Comparison of ENCODE assay signal across 18 mouse cellular contexts in the genomic region with DNA sequence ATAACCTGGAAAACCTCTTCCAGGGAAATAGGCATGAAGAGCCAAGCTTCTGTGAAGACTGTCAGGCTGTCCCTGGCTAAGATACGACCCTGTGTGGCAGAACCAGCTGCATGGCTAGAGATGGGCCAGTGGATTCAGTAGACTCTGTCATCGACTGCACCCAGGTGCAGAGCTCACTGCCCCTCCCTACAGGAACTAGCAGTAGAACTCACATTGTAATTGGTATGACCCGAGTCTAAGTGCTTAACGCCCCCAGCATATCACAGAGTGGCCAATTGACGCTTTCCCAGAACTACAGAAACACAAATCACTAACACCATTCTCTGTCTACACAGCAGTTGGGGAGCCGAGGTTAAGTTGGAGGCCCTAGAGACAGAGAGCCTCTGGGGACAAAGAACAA.
"Had no signal": no experiment of that assay in that cellular context is flagged by ENCODE, and none has a peak within 500 bp of the region (broad histone marks: within the 10 kb centered on the region; RNA-seq: fewer than 3 reads in every experiment).

No protein-coding gene starts in this region.

- H3K4me3 ChIP-seq: layer of hippocampus, adult 2 months; limb, embryonic 10.5 days; liver, embryonic 15.5 days; stomach, embryonic 15.5 days had no signal

- H3K36me3 ChIP-seq: limb, embryonic 10.5 days; liver, embryonic 15.5 days; stomach, embryonic 15.5 days had no signal

- ATAC-seq: inflammation-experienced regulatory T-cells, adult 6 months; lung, postnatal 0 days; midbrain, embryonic 16.5 days had no signal

- H3K9me3 ChIP-seq: limb, embryonic 10.5 days; liver, embryonic 15.5 days; stomach, embryonic 15.5 days had no signal

- H3K27me3 ChIP-seq: liver, embryonic 15.5 days; stomach, embryonic 15.5 days had no signal

- DNase-seq: kidney, adult 2 months; kidney, postnatal 36 days; lung, adult 2 months; lung, postnatal 36 days; right cerebral cortex, postnatal 4 days; spleen, adult 18-20 months; thymus, adult 2 months; thymus, postnatal 25 days had no signal

- H3K9ac ChIP-seq: liver, embryonic 15.5 days; stomach, embryonic 15.5 days had no signal

- H3K4me2 ChIP-seq: liver, embryonic 11.5 days; liver, embryonic 15.5 days; midbrain, embryonic 11.5 days; stomach, embryonic 15.5 days had no signal

- H3K27ac ChIP-seq: kidney, postnatal 0 days; layer of hippocampus, adult 2 months; limb, embryonic 10.5 days; liver, embryonic 15.5 days; stomach, embryonic 15.5 days had no signal

- H3K4me1 ChIP-seq: liver, embryonic 15.5 days had no signal
